Comparison of ENCODE assay signal across 8 mouse cellular contexts in genomic region chr6:4601297-4601931, GRCm38 (mm10). TPM values are rescaled to one million over a fixed set of nuclear protein-coding genes. Genes with fewer than 3 reads are reported as not detected.
DNase-seq lines count a peak whose midpoint lies in the region; ATAC-seq and TF ChIP-seq lines count a peak whose summit lies in the region.

No protein-coding gene starts in this region.

- peaks cover 64% of the 10 kb centered on the region for H3K4me1 ChIP-seq in forebrain, embryonic 10.5 days
- peaks cover 14% of the 10 kb centered on the region; the same call in 1 of the 2 replicates for H3K4me1 ChIP-seq in stomach, embryonic 14.5 days (ENCODE audit: control insufficient read depth, insufficient read depth, low read length)

- TF ChIP-seq CTCF in layer of hippocampus, adult 2 months (conservative IDR thresholded peaks at IDR 0.05) = no peak
- no peak for TF ChIP-seq CTCF in brain, embryonic 14.5 days (IDR thresholded peaks at IDR 0.05; ENCODE audit: borderline replicate concordance, extremely low read depth, insufficient read depth, insufficient read length)

- intact Hi-C loops in heart, postnatal 36 days (cut with DNase I) = loop anchor here (5.0 to 10.0 kb wide), 5 partner anchors 146 to 781 kb away; partner anchors contain the start of genes Asb4, Peg10, Pon2 and Ppp1r9a

- peak overlapping the region; percentile 91 for H3K4me2 ChIP-seq in stomach, embryonic 14.5 days (replicated peaks; ENCODE audit: low read depth, low read length)

- H3K9ac ChIP-seq in stomach, embryonic 14.5 days (replicated peaks; ENCODE audit: low read depth, low read length) = peak overlapping the region; percentile 98

- no peak for TF ChIP-seq POLR2A in brain, embryonic 14.5 days (IDR thresholded peaks at IDR 0.05; ENCODE audit: borderline replicate concordance, extremely low read depth, insufficient read depth, insufficient read length, poor library complexity, severe bottlenecking)

- 4% methylated on average over 56 of the region's 58 CpGs for WGBS in forebrain, embryonic 10.5 days
- 3% methylated on average over 48 of the region's 58 CpGs for WGBS in stomach, embryonic 14.5 days

- peak overlapping the region; percentile 99 for H3K27ac ChIP-seq in layer of hippocampus, adult 2 months
- peak overlapping the region; percentile 100 for H3K27ac ChIP-seq in forebrain, embryonic 10.5 days
- H3K27ac ChIP-seq in stomach, embryonic 14.5 days (ENCODE audit: low read length) = peak overlapping the region; percentile 94

- H3K4me3 ChIP-seq in layer of hippocampus, adult 2 months = peak overlapping the region; percentile 81
- H3K4me3 ChIP-seq in forebrain, embryonic 10.5 days = peak overlapping the region; percentile 80
- peak overlapping the region; percentile 79 for H3K4me3 ChIP-seq in stomach, embryonic 14.5 days (ENCODE audit: low read depth, low read length)

- H3K9me3 ChIP-seq in forebrain, embryonic 10.5 days = no peaks in the 10 kb centered on the region
- H3K9me3 ChIP-seq in stomach, embryonic 14.5 days (ENCODE audit: control insufficient read depth, low read depth, low read length) = no peaks in the 10 kb centered on the region

- ATAC-seq in megakaryocyte-erythroid progenitor cell, adult 5-6 weeks (replicated peaks; ENCODE audit: low FRiP score, low TSS enrichment, poor library complexity, severe bottlenecking) = peak; percentile 29
- ATAC-seq in stomach, embryonic 14.5 days (ENCODE audit: insufficient number of reproducible peaks, insufficient read depth, low FRiP score, low read depth) = peak; percentile 69

- DNase-seq in layer of hippocampus, adult 2 months (ENCODE audit: low spot score in 2 of 2) = no peak
- DNase-seq in layer of hippocampus, adult 9-10 months (ENCODE audit: low spot score) = no peak
- DNase-seq in brain, embryonic 14.5 days (ENCODE audit: low read depth) = peak; percentile 57
- DNase-seq in forebrain, embryonic 10.5 days (ENCODE audit: extremely low spot score, low spot score) = peak; percentile 54
- peak; percentile 20 to 56 for DNase-seq in heart, postnatal 36 days
- peak; percentile 15 to 42 for DNase-seq in layer of hippocampus, postnatal 25 days (ENCODE audit: extremely low spot score in 1 of 2, low spot score in 1 of 2)

- peaks cover 14% of the 10 kb centered on the region; the same call in 1 of the 2 replicates for H3K27me3 ChIP-seq in forebrain, embryonic 10.5 days (ENCODE audit: poor library complexity, severe bottlenecking)
- no peaks in the 10 kb centered on the region for H3K27me3 ChIP-seq in stomach, embryonic 14.5 days (ENCODE audit: control insufficient read depth, insufficient read depth, low read length)

- no peaks in the 10 kb centered on the region for H3K36me3 ChIP-seq in forebrain, embryonic 10.5 days (replicated peaks)
- H3K36me3 ChIP-seq in stomach, embryonic 14.5 days (ENCODE audit: control insufficient read depth, insufficient read depth, low read length) = no peaks in the 10 kb centered on the region

RNA-seq across cellular contexts. Expression of gene Casd1, which starts 0.8 kb away (rescaled TPM):
- total RNA-seq in layer of hippocampus, adult 2 months (2021) = 10 to 100 TPM; 48.8 to 49.5 TPM
- polyA plus RNA-seq in brain, embryonic 14.5 days (2012; rRNA removed) = 46.6 and 51.4 TPM in 2 replicates
- polyA plus RNA-seq in forebrain, embryonic 10.5 days (2016; fragmentation: Nextera tagmentation; extraction: Ambion mirVana) = 34.5 and 34.7 TPM in 2 replicates
- total RNA-seq in heart, postnatal 36 days (2021) = 10 to 100 TPM; 24.4 to 27.3 TPM
- 10 to 100 TPM; 47.6 to 49.8 TPM for total RNA-seq in layer of hippocampus, postnatal 25 days (2021)
- 17.0 and 20.7 TPM in 2 replicates for total RNA-seq in megakaryocyte-erythroid progenitor cell, adult 5-6 weeks (2014; fragmentation: Nextera tagmentation)
- total RNA-seq in megakaryocyte-erythroid progenitor cell, adult 5-6 weeks (2017) = 75.4 and 81.7 TPM in 2 replicates
- polyA plus RNA-seq in stomach, embryonic 14.5 days (2014; fragmentation: Nextera tagmentation; extraction: Ambion mirVana) = 37.6 and 42.3 TPM in 2 replicates

Comparison
In these comparisons a context has a peak if more than half of its experiments do, and no peak if none do; other contexts are left out.
1. DNase-seq: peak in brain, embryonic 14.5 days (single experiment), forebrain, embryonic 10.5 days (single experiment), heart, postnatal 36 days (2 of 2) and layer of hippocampus, postnatal 25 days (2 of 2); none in layer of hippocampus, adult 2 months (0 of 2) and layer of hippocampus, adult 9-10 months (single experiment).
2. Peak in every context shown above with its lines, with median percentiles within 50 percentile points of each other: H3K27ac ChIP-seq and H3K4me3 ChIP-seq.